Mouse (Mus musculus) forebrain, embryonic 14.5 days (tissue): ENCODE results near the gene Hyal1. TPM values are rescaled to one million over a fixed set of nuclear protein-coding genes. Genes with fewer than 3 reads are reported as not detected.
"Not testable (repeated sequence)": the region's sequence is repeated elsewhere in the genome, so short reads cannot be mapped to it uniquely, and the experiment has no call there.

Experiments
- ATAC-seq: fragments of 200-750 bp; cut with Nextera tagmentation; 2 replicates; pipeline ENCODE4 v1.8.0; 2017; ENCODE audit warnings: mild to moderate bottlenecking, moderate library complexity
- DNase-seq: peaks from one replicate; pipeline ENCODE4 v3.0.0-alpha.2; 2015; ENCODE audit warnings: low spot score
- H3K27ac ChIP-seq: fragments of 300-500 bp; sonication (generic); 2 replicates; pipeline ENCODE4 v1.5.1; 2014; ENCODE audit warnings: low read depth, mild to moderate bottlenecking, control low read depth, low read length, moderate library complexity
- H3K27me3 ChIP-seq: fragments of 300-500 bp; sonication (generic); replicated peaks from 2 replicates; pipeline ENCODE4 v1.6.1; 2014; ENCODE audit warnings: low read length, control low read depth, mixed read lengths; ENCODE audit not compliant: control insufficient read depth, insufficient read depth
- H3K36me3 ChIP-seq: fragments of 300-500 bp; sonication (generic); 2 replicates; pipeline ENCODE4 v1.6.1; 2014; ENCODE audit warnings: low read length, control low read depth; ENCODE audit not compliant: control insufficient read depth, insufficient read depth
- H3K4me1 ChIP-seq: fragments of 300-500 bp; sonication (generic); 2 replicates; pipeline ENCODE4 v1.6.1; 2014; ENCODE audit warnings: antibody characterized with exemption, low read length, control low read depth; ENCODE audit not compliant: control insufficient read depth, insufficient read depth
- H3K4me2 ChIP-seq: fragments of 300-500 bp; sonication (generic); 2 replicates; pipeline ENCODE4 v1.6.1; 2014; ENCODE audit warnings: mild to moderate bottlenecking, control low read depth, low read length
- H3K4me3 ChIP-seq: fragments of 300-500 bp; sonication (generic); 2 replicates; pipeline ENCODE4 v1.5.1; 2014; ENCODE audit warnings: low read depth, low read length, control low read depth
- H3K9ac ChIP-seq: fragments of 300-500 bp; sonication (generic); 2 replicates; pipeline ENCODE4 v1.6.1; 2014; ENCODE audit warnings: mild to moderate bottlenecking, low read length, control low read depth, moderate library complexity
- H3K9me3 ChIP-seq: fragments of 300-500 bp; sonication (generic); replicated peaks from 2 replicates; pipeline ENCODE4 v1.6.1; 2016; ENCODE audit warnings: low read length, control low read depth, mixed read lengths; ENCODE audit not compliant: control insufficient read depth
- WGBS: fragments of 180-500 bp; shearing (Covaris S2); extraction: QIAGEN DNeasy Blood & Tissue Kit; methylation state at CpG from one replicate; pipeline ENCODE4 v1.1.7; 2014; 5-methylcytosine and 5-hydroxymethylcytosine counted together
- polyA plus RNA-seq: library from polyadenylated mRNA; unstranded; fragments of >200 nt; fragmentation: Nextera tagmentation; extraction: Ambion mirVana; gene quantifications from 2 replicates; pipeline ENCODE4 v1.2.1, GENCODE M21; 2014

Hyal1 gene
- polyA plus RNA-seq, 1 experiment from 2014 or later = 2.6 TPM

GRCm38 (mm10) chr9:107553541-107554318 is 23.0 kb upstream of the Hyal1 start:
- Histone ChIP-seq H3K27ac (peak overlapping the region; percentile 82), H3K27me3 (peaks cover 30% of the 10 kb centered on the region), H3K4me2 (peak overlapping the region; percentile 89), H3K4me1 (peaks cover 31% of the 10 kb centered on the region), H3K9ac (peak overlapping the region; percentile 73), H3K36me3 (peaks cover 18% of the 10 kb centered on the region), H3K4me3 (peak overlapping the region; percentile 63), H3K9me3 (no peaks in the 10 kb centered on the region)
- ATAC-seq = peak; percentile 67
- WGBS = 5% methylated on average over 36 of the region's 37 CpGs
- DNase-seq = no peak

GRCm38 (mm10) chr9:107554319-107554825 is 22.4 kb upstream of the Hyal1 start:
- no peaks in the 10 kb centered on the region for H3K9me3 ChIP-seq
- H3K27me3 ChIP-seq = peaks cover 30% of the 10 kb centered on the region
- ATAC-seq = peak; percentile 93
- under 1% methylated on average over 53 of the region's 53 CpGs for WGBS
- peaks cover 24% of the 10 kb centered on the region for H3K36me3 ChIP-seq
- H3K4me1 ChIP-seq = peaks cover 31% of the 10 kb centered on the region
- peak overlapping the region; percentile 89 for H3K4me2 ChIP-seq
- H3K4me3 ChIP-seq = peak overlapping the region; percentile 63
- DNase-seq = peak; percentile 99
- peak overlapping the region; percentile 88 for H3K9ac ChIP-seq
- H3K27ac ChIP-seq = peak overlapping the region; percentile 82

- Histone ChIP-seq H3K4me1 (peaks cover 31% of the 10 kb centered on the region), H3K4me2 (peak overlapping the region; percentile 89), H3K27me3 (peaks cover 30% of the 10 kb centered on the region), H3K36me3 (peaks cover 31% of the 10 kb centered on the region), H3K9me3 (no peaks in the 10 kb centered on the region), H3K9ac (peak overlapping the region; percentile 88), H3K27ac (peak overlapping the region; percentile 82), H3K4me3 (peak overlapping the region; percentile 63)
- DNase-seq (no peak), ATAC-seq (no peak)
- WGBS = under 1% methylated on average over 23 of the region's 23 CpGs
Measured at GRCm38 (mm10) chr9:107555031-107555457, 21.7 kb upstream of the Hyal1 start.

- WGBS = 43% methylated on average over 2 of the region's 2 CpGs
- Histone ChIP-seq H3K4me3 (peak overlapping the region; percentile 63), H3K9me3 (no peaks in the 10 kb centered on the region), H3K4me1 (peaks cover 31% of the 10 kb centered on the region), H3K9ac (peak overlapping the region; percentile 88), H3K4me2 (peak overlapping the region; percentile 89), H3K36me3 (peaks cover 38% of the 10 kb centered on the region), H3K27me3 (peaks cover 25% of the 10 kb centered on the region), H3K27ac (no peak overlapping the region)
- DNase-seq (no peak), ATAC-seq (no peak)
Measured at GRCm38 (mm10) chr9:107555701-107556100, 21.0 kb upstream of the Hyal1 start.

- DNase-seq (no peak), ATAC-seq (no peak)
- Histone ChIP-seq H3K27me3 (peaks cover 19% of the 10 kb centered on the region), H3K4me1 (peaks cover 29% of the 10 kb centered on the region), H3K36me3 (peaks cover 44% of the 10 kb centered on the region), H3K4me3 (0 out of 2 replicates have a peak overlapping the region, but pooled peaks have one; percentile 63), H3K27ac (no peak overlapping the region), H3K4me2 (peak overlapping the region; percentile 89; the same call in 1 of the 2 replicates), H3K9me3 (no peaks in the 10 kb centered on the region), H3K9ac (peak overlapping the region; percentile 41; the same call in 1 of the 2 replicates)
- 84% methylated on average over 3 of the region's 3 CpGs for WGBS
Measured at GRCm38 (mm10) chr9:107556346-107556745, 20.4 kb upstream of the Hyal1 start.

- peak within 1 kb of the TSS; percentile 71 for H3K4me3 ChIP-seq
Measured at GRCm38 (mm10) chr9:107563029-107563581, 13.6 kb upstream of the Hyal1 start, which contains the start of gene Tusc2. Gene Tusc2 (plus strand): TSS chr9:107563255.

GRCm38 (mm10) chr9:107565556-107565955 is 11.2 kb upstream of the Hyal1 start:
- H3K9me3 ChIP-seq, H3K4me3 ChIP-seq, H3K27me3 ChIP-seq, H3K27ac ChIP-seq, DNase-seq, H3K4me2 ChIP-seq, ATAC-seq, H3K9ac ChIP-seq: not testable (repeated sequence)
- Histone ChIP-seq H3K4me1 (peaks cover 24% of the 10 kb centered on the region), H3K36me3 (peaks cover 41% of the 10 kb centered on the region)
- WGBS = 46% methylated on average over 5 of the region's 5 CpGs

More at GRCm38 (mm10) chr9:107563029-107563581, 13.6 kb upstream of the Hyal1 start, which contains the start of gene Tusc2:
- peak within 1 kb of the TSS; percentile 75 for H3K4me2 ChIP-seq
- peak; percentile 96 for DNase-seq
- no peak within 1 kb of the TSS; the same call in 1 of the 2 replicates for H3K27ac ChIP-seq
- under 1% methylated on average over 46 of the region's 46 CpGs for WGBS
- no peaks in the 10 kb centered on the region for H3K9me3 ChIP-seq
- H3K36me3 ChIP-seq = peaks cover 65% of the 10 kb centered on the region
- peaks cover 14% of the 10 kb centered on the region for H3K4me1 ChIP-seq
- H3K9ac ChIP-seq = peak within 1 kb of the TSS; percentile 76
- peak; percentile 98 for ATAC-seq
- H3K27me3 ChIP-seq = no peaks in the 10 kb centered on the region

- Histone ChIP-seq H3K27me3 (no peaks in the 10 kb centered on the region), H3K4me3 (no peak overlapping the region), H3K4me1 (peaks cover 31% of the 10 kb centered on the region), H3K27ac (no peak overlapping the region), H3K9ac (no peak overlapping the region), H3K9me3 (no peaks in the 10 kb centered on the region), H3K36me3 (peaks cover 41% of the 10 kb centered on the region), H3K4me2 (0 out of 2 replicates have a peak overlapping the region, but pooled peaks have one; percentile 0)
- DNase-seq = peak; percentile 73
- 60% methylated on average over 15 of the region's 15 CpGs for WGBS
- ATAC-seq = no peak
Measured at GRCm38 (mm10) chr9:107566041-107566709, 10.6 kb upstream of the Hyal1 start.
